Mouse (Mus musculus) urinary bladder, postnatal 10 days (tissue): ENCODE measurements around the gene Slc9a7.

Source experiments
- DNase-seq: peaks from one replicate; pipeline ENCODE4 v3.0.0; 2022; ENCODE audit warnings: low spot score

The Slc9a7 gene

GRCm38 (mm10) chrX:20157519-20157918, 134.1 kb downstream of the Slc9a7 start:
- DNase-seq: no peak

GRCm38 (mm10) chrX:20129466-20129865, 162.1 kb downstream of the Slc9a7 start:
- no peak for DNase-seq

GRCm38 (mm10) chrX:20128951-20129350, 162.7 kb downstream of the Slc9a7 start:
- no peak for DNase-seq

GRCm38 (mm10) chrX:20125481-20125880, 166.1 kb downstream of the Slc9a7 start:
- no peak for DNase-seq

- DNase-seq: no peak
These were observed 173.9 kb downstream of the Slc9a7 start for GRCm38 (mm10) chrX:20117717-20118116.

- no peak for DNase-seq
These were observed 221.4 kb downstream of the Slc9a7 start for GRCm38 (mm10) chrX:20070196-20070595.

GRCm38 (mm10) chrX:20066636-20067035, 225.0 kb downstream of the Slc9a7 start:
- DNase-seq: no peak

- DNase-seq: no peak
These were observed 229.7 kb downstream of the Slc9a7 start for GRCm38 (mm10) chrX:20061764-20062480.

- no peak for DNase-seq
These were observed 230.8 kb downstream of the Slc9a7 start for GRCm38 (mm10) chrX:20060769-20061315.

- no peak for DNase-seq
These were observed 231.4 kb downstream of the Slc9a7 start for GRCm38 (mm10) chrX:20060096-20060768.

- DNase-seq: no peak
These were observed 232.1 kb downstream of the Slc9a7 start, which contains the start of gene Chst7 for GRCm38 (mm10) chrX:20059381-20059971. Chst7 (plus strand) TSS chrX:20059560.
